Mouse (Mus musculus): Measurements from ENCODE around the gene Gm29644. TPM values are rescaled to one million over a fixed set of nuclear protein-coding genes. Genes with fewer than 3 reads are reported as not detected.
"Not testable (repeated sequence)": the region's sequence is repeated elsewhere in the genome, so short reads cannot be mapped to it uniquely, and the experiment has no call there.

Gene Gm29644
- not detected for total RNA-seq (2021)
- long read RNA-seq, experiment 1: 0 reads
- long read RNA-seq, experiment 2: 0 reads

DNA sequence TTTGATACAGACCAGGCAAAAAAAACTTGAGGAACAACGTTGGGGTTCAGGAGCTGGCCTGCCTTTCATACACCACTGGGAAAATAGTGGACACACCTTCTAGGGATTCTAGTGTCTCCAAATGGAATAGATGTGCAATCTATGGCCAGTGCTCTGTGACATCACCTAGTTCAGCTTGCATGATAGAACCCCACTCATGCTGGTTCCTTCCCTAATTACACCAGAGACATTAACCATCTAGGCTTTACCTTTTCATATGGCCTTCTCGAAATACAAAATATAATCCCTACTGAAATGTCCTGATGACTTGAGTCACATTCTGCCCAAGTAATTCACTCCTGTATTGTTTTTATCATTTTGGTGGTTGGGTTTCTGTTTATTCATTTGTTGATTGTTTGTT, at the start of gene Gm29644, which contains the start of gene Gm29423:
Gene Gm29644 (minus strand): TSS at position 157 of the 400 bp plus-strand sequence.
Gene Gm29423 (minus strand): TSS at position 101 of the 400 bp plus-strand sequence.
- not testable (repeated sequence) for DNase-seq (ENCODE audit: low spot score in 2 of 2)

GRCm38 (mm10) chrY:70273542-70273941, 29.6 kb downstream of the Gm29644 start, which contains the start of gene Gm21118:
Gene Gm21118, minus strand, starts transcription at chrY:70273642.
- DNase-seq (ENCODE audit: low spot score in 2 of 2): not testable (repeated sequence)

Other genes with a start within 250 kb of the Gm29644 start
- not detected for gene Gm21118, start 29.7 kb downstream of the Gm29644 start, total RNA-seq (2021)
- not detected for gene Gm29423, start 56 bp downstream of the Gm29644 start, total RNA-seq (2021)
- gene Gm20888, start 138.5 kb upstream of the Gm29644 start, total RNA-seq (2021): not detected

All from layer of hippocampus, postnatal 14 days (tissue).